Mouse (Mus musculus): ENCODE measurements around the gene Jmy. TPM values are rescaled to one million over a fixed set of nuclear protein-coding genes. Genes with fewer than 3 reads are reported as not detected.
"Not testable (repeated sequence)": the region's sequence is repeated elsewhere in the genome, so short reads cannot be mapped to it uniquely, and the experiment has no call there.

The Jmy gene
- polyA plus RNA-seq (2012; ENCODE audit: insufficient read depth, insufficient read length, missing spikeins): 8.4 and 10.6 TPM in 2 replicates

DNA sequence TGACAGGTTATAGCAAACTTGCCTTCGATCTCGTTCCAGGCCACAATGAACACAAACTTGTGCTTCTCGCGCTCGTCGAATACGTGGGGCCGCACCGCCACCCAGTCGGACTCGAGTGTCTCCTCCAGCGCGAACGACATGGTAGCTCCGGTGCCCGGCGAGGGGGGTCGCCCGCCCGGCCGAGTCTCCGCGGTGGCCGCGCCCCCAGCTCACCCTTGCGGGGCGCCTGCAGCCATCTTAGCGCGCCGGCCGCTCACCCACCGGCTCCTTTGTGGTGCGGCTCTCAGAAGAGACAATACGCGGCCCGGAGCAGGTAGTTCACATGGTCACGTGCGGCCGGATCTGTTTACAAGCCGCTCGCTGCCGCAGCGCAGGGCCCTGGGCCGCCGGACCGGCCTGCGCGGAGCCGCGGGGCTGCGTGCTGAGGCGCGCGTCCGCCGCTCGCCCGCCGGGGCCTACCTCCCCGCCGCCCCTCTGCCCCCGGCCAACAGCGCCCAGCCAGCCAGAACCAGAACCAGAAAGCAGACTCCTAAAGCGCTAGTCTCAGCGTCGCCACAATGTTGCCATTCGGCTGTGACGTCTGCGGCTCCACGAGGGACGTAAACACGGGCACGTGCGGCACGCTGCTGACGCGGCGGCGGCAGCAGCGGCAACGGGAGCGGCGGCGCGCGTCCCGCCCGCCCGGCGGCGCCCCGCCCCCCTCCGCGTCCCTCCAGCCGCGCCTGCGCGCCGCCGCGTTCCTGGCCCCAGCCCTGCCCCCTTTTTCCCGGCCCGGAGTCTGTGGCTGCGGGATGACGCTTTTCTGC, at the start of gene Jmy:
Jmy (minus strand) TSS at position 642 of the 806 bp plus-strand sequence.
- peaks cover 4% of the 10 kb centered on the region; the same call in 1 of the 2 replicates for H3K4me1 ChIP-seq (ENCODE audit: control insufficient read depth, insufficient read depth, low read length)
- peak within 1 kb of the TSS; percentile 60 for H3K27ac ChIP-seq (ENCODE audit: insufficient read depth, low read depth, low read length)
- TF ChIP-seq POLR2A (IDR thresholded peaks at IDR 0.05; ENCODE audit: borderline replicate concordance, low read depth, low read length): no peak
- TF ChIP-seq CTCF (IDR thresholded peaks at IDR 0.05; ENCODE audit: low read depth, low read length): no peak
- H3K4me3 ChIP-seq (ENCODE audit: insufficient read depth, low read length): peak within 1 kb of the TSS; percentile 100

DNA sequence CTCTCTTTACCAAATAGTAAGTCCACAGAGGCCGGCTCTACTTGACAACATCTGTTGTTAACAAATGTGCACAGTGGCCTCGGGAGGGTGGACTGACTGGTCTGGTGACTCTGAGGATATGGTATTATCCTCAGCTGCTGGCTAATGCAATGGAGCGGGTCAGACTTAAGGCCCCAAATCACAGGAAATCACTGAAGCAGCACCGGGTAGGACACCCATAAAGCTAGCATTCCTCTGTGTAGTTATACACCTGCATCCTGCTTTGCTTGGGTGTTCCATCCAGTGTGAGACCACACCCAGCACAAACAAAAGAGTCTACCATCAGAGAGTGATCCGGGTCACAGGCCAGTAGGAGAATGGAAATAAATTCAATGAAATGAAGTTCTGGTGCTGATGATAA, 48.0 kb upstream of the Jmy start:
- Histone ChIP-seq H3K4me1 (ENCODE audit: control insufficient read depth, insufficient read depth, low read length) (no peaks in the 10 kb centered on the region), H3K27ac (ENCODE audit: insufficient read depth, low read depth, low read length) (no peak overlapping the region), H3K4me3 (ENCODE audit: insufficient read depth, low read length) (no peak overlapping the region)
- TF ChIP-seq CTCF (IDR thresholded peaks at IDR 0.05; ENCODE audit: low read depth, low read length) (no peak), POLR2A (IDR thresholded peaks at IDR 0.05; ENCODE audit: borderline replicate concordance, low read depth, low read length) (no peak)

DNA sequence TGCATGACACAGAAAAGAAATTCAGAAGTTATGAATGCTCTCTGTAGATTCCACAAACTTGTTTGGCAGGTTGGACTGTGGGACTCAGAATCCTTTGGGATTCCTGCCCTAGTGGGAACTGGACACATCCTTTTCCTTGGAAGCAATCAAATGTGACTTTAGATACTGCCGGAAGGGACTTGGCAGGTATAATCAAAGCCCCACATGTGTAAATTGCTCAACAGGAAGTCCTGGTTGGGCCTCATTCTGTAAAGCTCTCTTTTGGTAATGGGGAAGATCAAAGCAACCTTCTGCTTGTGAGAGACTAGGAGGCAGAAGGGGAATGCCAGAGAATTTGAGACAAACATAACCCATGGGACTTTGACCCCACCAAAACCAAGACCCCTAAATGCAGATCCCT, 46.4 kb upstream of the Jmy start:
- no peak for TF ChIP-seq POLR2A (IDR thresholded peaks at IDR 0.05; ENCODE audit: borderline replicate concordance, low read depth, low read length)
- no peak for TF ChIP-seq CTCF (IDR thresholded peaks at IDR 0.05; ENCODE audit: low read depth, low read length)
- Histone ChIP-seq H3K4me1 (ENCODE audit: control insufficient read depth, insufficient read depth, low read length) (no peaks in the 10 kb centered on the region), H3K4me3 (ENCODE audit: insufficient read depth, low read length) (no peak overlapping the region), H3K27ac (ENCODE audit: insufficient read depth, low read depth, low read length) (no peak overlapping the region)

DNA sequence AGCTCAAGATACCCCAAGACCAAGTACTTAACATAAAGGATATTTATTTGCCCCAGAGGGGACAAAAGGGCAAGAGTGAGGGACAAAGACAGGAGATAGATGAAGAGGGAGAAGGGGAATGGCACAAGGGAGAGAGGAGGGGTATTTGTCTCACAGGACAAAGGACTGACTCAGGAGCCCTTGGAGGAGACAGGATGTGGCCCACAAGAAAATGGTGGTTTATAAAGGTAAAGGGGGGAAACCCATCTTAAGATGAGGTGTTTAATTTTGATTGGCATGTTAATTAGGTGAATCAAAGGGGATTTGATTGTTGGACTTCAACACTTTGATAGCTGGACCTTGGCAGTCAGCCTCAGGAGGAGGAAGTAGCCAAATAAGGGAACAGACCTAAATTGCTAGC, 44.7 kb upstream of the Jmy start:
- TF ChIP-seq POLR2A (IDR thresholded peaks at IDR 0.05; ENCODE audit: borderline replicate concordance, low read depth, low read length) (no peak), CTCF (IDR thresholded peaks at IDR 0.05; ENCODE audit: low read depth, low read length) (no peak)
- H3K4me1 ChIP-seq (ENCODE audit: control insufficient read depth, insufficient read depth, low read length): no peaks in the 10 kb centered on the region
- no peak overlapping the region for H3K27ac ChIP-seq (ENCODE audit: insufficient read depth, low read depth, low read length)
- no peak overlapping the region for H3K4me3 ChIP-seq (ENCODE audit: insufficient read depth, low read length)

DNA sequence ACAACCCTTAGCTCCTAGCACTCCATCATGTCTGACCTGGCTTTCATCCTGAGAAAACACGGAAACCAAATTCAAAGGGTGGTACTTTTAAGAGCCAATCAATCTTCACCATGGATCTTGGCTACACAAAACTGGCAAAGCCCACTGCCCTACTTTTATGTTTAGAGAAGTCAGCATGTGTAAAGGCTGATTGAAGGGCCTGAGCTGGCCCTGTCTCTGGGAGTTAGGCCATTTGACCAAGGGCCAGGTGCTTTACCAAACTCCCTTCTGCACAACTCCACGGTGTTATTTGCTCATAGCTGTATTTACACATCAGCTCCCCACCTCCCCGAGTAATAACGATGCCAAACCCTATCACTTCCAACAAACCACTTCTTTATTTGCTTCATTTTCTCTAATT, 39.7 kb upstream of the Jmy start:
- TF ChIP-seq POLR2A (IDR thresholded peaks at IDR 0.05; ENCODE audit: borderline replicate concordance, low read depth, low read length) (no peak), CTCF (IDR thresholded peaks at IDR 0.05; ENCODE audit: low read depth, low read length) (no peak)
- no peak overlapping the region for H3K4me3 ChIP-seq (ENCODE audit: insufficient read depth, low read length)

DNA sequence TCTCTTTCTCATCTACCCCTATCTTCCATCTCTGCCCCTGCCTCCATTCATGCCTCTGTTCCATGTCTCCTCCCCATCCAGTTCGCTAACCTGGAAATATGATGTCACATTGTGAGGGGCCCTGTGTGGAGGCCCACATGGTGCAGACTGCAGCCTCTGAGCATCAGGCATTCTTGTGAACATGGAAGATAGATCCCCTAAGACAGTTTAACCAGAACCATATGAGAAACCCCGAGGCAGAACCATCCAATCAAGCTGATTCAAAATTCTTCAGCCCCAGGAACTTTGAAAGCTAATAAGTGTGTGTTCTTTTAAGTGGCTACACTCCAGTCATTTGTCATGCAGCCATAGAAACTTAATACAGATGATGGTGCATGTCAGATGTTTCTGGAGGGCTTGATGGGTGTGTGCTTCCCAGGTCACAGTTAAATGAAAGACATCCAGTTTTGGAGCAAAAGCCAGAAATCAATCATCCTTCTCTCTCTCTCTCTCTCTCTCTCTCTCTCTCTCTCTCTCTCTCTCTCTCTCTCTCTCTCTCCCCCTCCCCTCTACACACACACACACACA, 19.2 kb upstream of the Jmy start:
- Histone ChIP-seq H3K4me1 (ENCODE audit: control insufficient read depth, insufficient read depth, low read length) (no peaks in the 10 kb centered on the region), H3K4me3 (ENCODE audit: insufficient read depth, low read length) (no peak overlapping the region), H3K27ac (ENCODE audit: insufficient read depth, low read depth, low read length) (no peak overlapping the region)
- no peak for TF ChIP-seq CTCF (IDR thresholded peaks at IDR 0.05; ENCODE audit: low read depth, low read length)
- TF ChIP-seq POLR2A (IDR thresholded peaks at IDR 0.05; ENCODE audit: borderline replicate concordance, low read depth, low read length): no peak

More for the DNA sequence above, 39.7 kb upstream of the Jmy start:
- Histone ChIP-seq H3K27ac (ENCODE audit: insufficient read depth, low read depth, low read length) (no peak overlapping the region), H3K4me1 (ENCODE audit: control insufficient read depth, insufficient read depth, low read length) (no peaks in the 10 kb centered on the region)

DNA sequence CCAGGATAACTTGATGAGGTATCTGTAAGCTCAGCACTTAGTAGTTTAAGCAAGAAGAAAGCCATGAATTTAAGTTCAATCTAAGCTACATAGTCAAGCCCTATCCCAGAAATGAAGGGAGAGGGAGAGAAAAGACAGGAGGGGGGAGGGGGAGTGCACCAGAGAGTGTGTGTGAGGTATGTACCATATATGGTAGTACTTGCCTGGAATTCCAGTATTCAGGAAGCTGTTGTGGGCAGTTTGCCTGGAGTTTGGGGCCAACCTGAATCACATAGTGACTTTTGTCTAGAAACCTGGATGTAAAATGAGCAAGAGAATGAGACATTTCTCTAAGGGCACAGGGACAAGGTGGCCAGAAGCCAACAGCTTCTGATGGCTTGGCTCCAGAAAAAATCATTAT, 17.6 kb upstream of the Jmy start:
- TF ChIP-seq CTCF (IDR thresholded peaks at IDR 0.05; ENCODE audit: low read depth, low read length): no peak
- TF ChIP-seq POLR2A (IDR thresholded peaks at IDR 0.05; ENCODE audit: borderline replicate concordance, low read depth, low read length): no peak

DNA sequence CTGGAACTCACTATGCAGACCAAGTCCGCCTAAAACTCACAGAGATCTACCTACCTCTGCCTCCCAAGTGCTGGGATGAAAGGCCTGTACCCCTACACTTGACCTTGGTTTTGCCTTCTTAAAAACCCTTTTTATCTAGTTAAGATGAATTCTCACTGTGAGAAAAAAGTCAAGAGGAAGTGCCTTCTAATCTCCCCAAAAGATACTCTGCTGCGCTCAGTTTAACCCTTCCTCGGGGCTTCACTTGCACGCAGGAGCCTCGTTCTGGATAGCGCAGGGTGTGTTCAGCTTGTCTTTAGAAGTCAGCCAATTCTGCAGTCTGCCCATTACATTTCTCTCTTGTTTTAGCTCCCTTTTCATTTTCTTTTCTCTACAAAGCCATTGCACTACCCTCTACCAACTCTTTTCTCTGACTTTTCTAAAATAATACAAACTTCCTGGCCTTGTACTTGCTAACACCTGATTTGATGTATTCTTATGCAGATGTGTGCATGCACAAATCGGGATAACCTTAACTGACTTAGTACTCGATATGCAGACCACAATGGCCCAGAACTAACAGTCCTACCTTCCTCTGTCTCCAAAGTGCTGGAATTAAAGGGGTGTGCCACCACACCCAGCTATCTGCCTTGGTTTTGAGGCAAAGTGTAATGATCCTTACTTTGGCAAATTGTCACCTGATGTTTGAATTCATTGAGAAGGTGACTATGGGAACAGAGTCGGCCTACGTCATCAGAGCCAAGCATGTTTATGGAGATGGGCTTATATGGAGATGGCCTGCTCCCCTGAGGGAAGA, 14.6 kb upstream of the Jmy start:
- Histone ChIP-seq H3K27ac (ENCODE audit: insufficient read depth, low read depth, low read length) (no peak overlapping the region), H3K4me1 (ENCODE audit: control insufficient read depth, insufficient read depth, low read length) (no peaks in the 10 kb centered on the region), H3K4me3 (ENCODE audit: insufficient read depth, low read length) (no peak overlapping the region)
- TF ChIP-seq CTCF (IDR thresholded peaks at IDR 0.05; ENCODE audit: low read depth, low read length) (no peak), POLR2A (IDR thresholded peaks at IDR 0.05; ENCODE audit: borderline replicate concordance, low read depth, low read length) (no peak)

More for the DNA sequence above, 17.6 kb upstream of the Jmy start:
- no peaks in the 10 kb centered on the region for H3K4me1 ChIP-seq (ENCODE audit: control insufficient read depth, insufficient read depth, low read length)
- no peak overlapping the region for H3K4me3 ChIP-seq (ENCODE audit: insufficient read depth, low read length)
- no peak overlapping the region for H3K27ac ChIP-seq (ENCODE audit: insufficient read depth, low read depth, low read length)

DNA sequence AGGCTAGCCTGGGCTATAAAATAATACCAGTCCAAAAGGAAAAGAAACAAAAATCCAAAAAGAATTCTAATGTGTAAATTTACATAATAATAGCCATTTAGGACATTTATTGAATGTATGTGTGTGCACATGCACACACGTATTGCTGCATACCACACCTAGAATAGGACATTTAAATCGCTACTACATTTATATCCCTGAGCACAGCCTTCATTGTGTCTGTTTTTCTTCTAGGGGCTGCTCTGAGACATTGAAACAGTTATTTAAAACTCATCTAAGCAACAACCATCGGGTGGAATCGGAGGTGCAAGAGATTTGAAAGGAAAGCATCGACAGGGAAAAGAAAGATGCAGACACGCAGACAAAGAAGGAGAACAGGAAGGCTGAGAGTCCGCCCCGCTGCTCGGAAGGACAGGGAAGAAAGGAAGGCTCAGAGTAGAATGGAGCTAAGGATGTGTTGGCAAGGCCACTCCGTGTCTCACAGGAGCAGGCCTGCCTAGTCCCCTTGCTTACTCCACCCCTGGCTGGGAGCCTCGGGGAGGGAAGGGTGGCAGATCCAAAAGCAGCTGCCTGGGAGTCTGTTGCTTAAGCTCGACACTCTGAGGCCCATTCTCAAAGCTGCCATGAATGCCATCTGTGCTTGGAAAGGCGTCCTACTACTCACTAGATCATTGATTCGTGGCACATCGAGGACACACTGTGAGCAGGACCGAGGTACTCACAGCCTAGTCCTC, 11.0 kb upstream of the Jmy start:
- no peak overlapping the region for H3K4me3 ChIP-seq (ENCODE audit: insufficient read depth, low read length)
- TF ChIP-seq POLR2A (IDR thresholded peaks at IDR 0.05; ENCODE audit: borderline replicate concordance, low read depth, low read length) (no peak), CTCF (IDR thresholded peaks at IDR 0.05; ENCODE audit: low read depth, low read length) (no peak)

DNA sequence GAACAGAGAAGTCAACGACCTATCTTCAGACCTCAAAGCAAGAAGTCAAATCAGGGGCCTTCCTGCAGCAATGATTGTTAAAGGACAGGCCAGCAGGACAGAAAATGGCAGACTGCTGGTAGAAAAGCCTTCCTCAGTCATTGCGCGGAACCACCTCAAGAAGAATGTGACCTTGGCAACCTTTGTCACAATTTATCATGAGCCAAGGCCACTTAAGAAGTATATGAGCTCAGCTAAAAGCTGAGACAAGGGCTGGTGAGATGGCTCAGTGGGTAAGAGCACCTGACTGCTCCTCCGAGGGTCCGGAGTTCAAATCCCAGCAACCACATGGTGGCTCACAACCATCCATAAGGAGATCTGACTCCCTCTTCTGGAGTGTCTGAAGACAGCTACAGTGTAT, 7.3 kb upstream of the Jmy start:
- H3K27ac ChIP-seq (ENCODE audit: insufficient read depth, low read depth, low read length); H3K4me1 ChIP-seq (ENCODE audit: control insufficient read depth, insufficient read depth, low read length); H3K4me3 ChIP-seq (ENCODE audit: insufficient read depth, low read length): not testable (repeated sequence)

More for the DNA sequence above, 11.0 kb upstream of the Jmy start:
- H3K27ac ChIP-seq (ENCODE audit: insufficient read depth, low read depth, low read length): no peak overlapping the region
- no peaks in the 10 kb centered on the region for H3K4me1 ChIP-seq (ENCODE audit: control insufficient read depth, insufficient read depth, low read length)

Measured in bone marrow macrophage, adult 2 months (primary cell).